Mouse (Mus musculus) activated CD4-positive, CD25-positive, alpha-beta regulatory T cell, adult 4 months (primary cell): Measurements from ENCODE around the gene Rab34. TPM values are rescaled to one million over a fixed set of nuclear protein-coding genes. Genes with fewer than 3 reads are reported as not detected.
A peak's percentile ranks its signal among the peaks of the same experiment; 100 is the strongest.
"Not testable (repeated sequence)": the region's sequence is repeated elsewhere in the genome, so short reads cannot be mapped to it uniquely, and the experiment has no call there.

Experiments used
- ATAC-seq: one replicate; pipeline ENCODE4 v1.8.0; 2017
- polyA plus RNA-seq, 2 experiments: library from polyadenylated mRNA; unstranded; fragments of 100-300 nt; shearing (Covaris generic); gene quantifications; one replicate each; pipeline ENCODE4 v1.2.1; 2017

The Rab34 gene
- polyA plus RNA-seq, 2 experiments from 2014 or later = not detected

GRCm38 (mm10) chr11:78180081-78180761 is 8.0 kb upstream of the Rab34 start:
- no peak for ATAC-seq

GRCm38 (mm10) chr11:78181830-78182357 is 6.3 kb upstream of the Rab34 start:
- no peak for ATAC-seq

GRCm38 (mm10) chr11:78182450-78182849 is 5.8 kb upstream of the Rab34 start:
- ATAC-seq = no peak

GRCm38 (mm10) chr11:78182961-78183844 is 5.0 kb upstream of the Rab34 start, which contains the start of gene Rpl23a:
TSS of gene Rpl23a (minus strand) at chr11:78183584.
- ATAC-seq = peak; percentile 90

- no peak for ATAC-seq
These were observed 4.2 kb upstream of the Rab34 start for GRCm38 (mm10) chr11:78183884-78184514.

GRCm38 (mm10) chr11:78184702-78185101 is 3.5 kb upstream of the Rab34 start:
- not testable (repeated sequence) for ATAC-seq

GRCm38 (mm10) chr11:78189234-78190040 is 1.2 kb downstream of the Rab34 start:
- no peak for ATAC-seq

- no peak for ATAC-seq
These were observed 1.8 kb downstream of the Rab34 start for GRCm38 (mm10) chr11:78190041-78190440.

- ATAC-seq = no peak
These were observed 4.9 kb downstream of the Rab34 start, which contains the start of gene Proca1 for GRCm38 (mm10) chr11:78193113-78193512. TSS of gene Proca1 (plus strand) at chr11:78193392.

GRCm38 (mm10) chr11:78194411-78195100 is 6.3 kb downstream of the Rab34 start:
- no peak for ATAC-seq

- ATAC-seq = no peak
These were observed 7.1 kb downstream of the Rab34 start for GRCm38 (mm10) chr11:78195101-78195863.

- ATAC-seq = no peak
These were observed 14.1 kb downstream of the Rab34 start for GRCm38 (mm10) chr11:78202372-78202771.

GRCm38 (mm10) chr11:78204287-78204686 is 16.1 kb downstream of the Rab34 start:
- no peak for ATAC-seq

- no peak for ATAC-seq
These were observed 17.4 kb downstream of the Rab34 start for GRCm38 (mm10) chr11:78205361-78206206.

GRCm38 (mm10) chr11:78207190-78207589 is 19.0 kb downstream of the Rab34 start:
- no peak for ATAC-seq

- no peak for ATAC-seq
These were observed 21.7 kb downstream of the Rab34 start for GRCm38 (mm10) chr11:78209886-78210285.

GRCm38 (mm10) chr11:78210615-78211014 is 22.4 kb downstream of the Rab34 start:
- no peak for ATAC-seq

GRCm38 (mm10) chr11:78211513-78211912 is 23.3 kb downstream of the Rab34 start:
- ATAC-seq = no peak

- no peak for ATAC-seq
These were observed 25.0 kb downstream of the Rab34 start for GRCm38 (mm10) chr11:78213086-78213817.
